Mouse (Mus musculus) liver, postnatal 0 days (tissue): ENCODE results near the gene Dmap1.

ENCODE experiments used
- CTCF ChIP-seq: sonication (generic); IDR thresholded peaks from 2 replicates; pipeline ENCODE4 v1.5.1; 2016; ENCODE audit warnings: antibody characterized with exemption, low read depth
- EP300 ChIP-seq: IDR thresholded peaks from 2 replicates; pipeline ENCODE4 v1.6.1; 2016; ENCODE audit warnings: antibody characterized with exemption, low read depth, mild to moderate bottlenecking

- TF ChIP-seq CTCF (no peak), EP300 (no peak)
Measured at GRCm38 (mm10) chr4:117645859-117646258, 36.2 kb downstream of the Dmap1 start.
